Mouse (Mus musculus): ENCODE results near the gene Actg1. TPM values are rescaled to one million over a fixed set of nuclear protein-coding genes. Genes with fewer than 3 reads are reported as not detected.
A peak's percentile ranks its signal among the peaks of the same experiment; 100 is the strongest.

The Actg1 gene
- polyA plus RNA-seq, 1 experiment from 2014 or later, result 545 TPM

DNA sequence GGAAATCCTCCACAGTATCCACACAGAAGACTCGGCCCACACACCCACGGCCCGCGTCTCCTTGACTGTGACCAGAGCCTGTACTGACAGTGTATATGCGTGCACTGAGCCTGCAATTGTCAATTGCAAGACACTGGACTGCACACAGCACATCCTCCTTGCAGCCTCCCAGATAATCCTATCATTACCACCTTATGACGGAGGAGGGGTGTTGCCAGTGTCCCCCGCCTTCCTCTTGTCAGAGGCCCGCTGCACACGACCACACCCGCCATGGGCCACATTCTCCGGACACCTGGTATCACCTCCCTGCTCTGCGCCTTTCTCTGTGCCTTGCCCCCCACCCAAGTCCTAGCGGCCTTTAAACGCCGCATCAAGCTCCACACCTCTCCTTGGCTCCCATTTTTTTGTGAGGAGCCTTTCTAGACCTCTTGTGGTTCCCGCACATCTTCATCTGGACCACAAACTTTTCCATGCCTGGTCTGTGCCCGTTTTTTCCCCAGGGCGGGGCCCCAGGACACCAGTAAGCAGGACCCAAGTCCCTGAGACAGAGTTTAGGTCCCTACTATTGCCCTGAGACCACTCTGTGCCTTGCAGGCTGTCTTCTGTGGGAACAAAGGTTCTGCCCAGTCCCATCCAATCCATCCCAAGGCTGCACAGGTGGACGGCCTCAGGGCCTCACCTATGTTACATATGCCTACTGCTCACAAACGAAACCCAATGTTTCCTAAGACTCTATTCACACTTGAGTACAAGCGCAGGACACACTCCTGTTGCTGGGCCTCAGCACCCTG, 44.6 kb downstream of the Actg1 start:
- Histone ChIP-seq H3K27me3 (ENCODE audit: control insufficient read depth, insufficient read depth, low read depth, low read length) (peaks cover 8% of the 10 kb centered on the region), H3K4me2 (ENCODE audit: low read depth, low read length) (peak overlapping the region; percentile 85), H3K36me3 (ENCODE audit: control insufficient read depth, insufficient read depth) (no peaks in the 10 kb centered on the region), H3K4me3 (ENCODE audit: low read depth, low read length) (peak overlapping the region; percentile 66), H3K27ac (ENCODE audit: low read length) (peak overlapping the region; percentile 85), H3K9me3 (replicated peaks; ENCODE audit: control insufficient read depth, low read length) (no peaks in the 10 kb centered on the region), H3K9ac (ENCODE audit: low read depth, low read length) (peak overlapping the region; percentile 77), H3K4me1 (ENCODE audit: control insufficient read depth, low read depth, low read length) (peaks cover 74% of the 10 kb centered on the region)
- ATAC-seq (ENCODE audit: low read depth), result peak; percentile 74
- WGBS (ENCODE audit: insufficient replicate concordance), result 31% methylated on average over 21 of the region's 21 CpGs

GRCm38 (mm10) chr11:120303119-120303518, 45.2 kb downstream of the Actg1 start:
- peaks cover 5% of the 10 kb centered on the region for H3K27me3 ChIP-seq (ENCODE audit: control insufficient read depth, insufficient read depth, low read depth, low read length)
- ATAC-seq (ENCODE audit: low read depth), result no peak
- peak overlapping the region; percentile 82 for H3K27ac ChIP-seq (ENCODE audit: low read length)
- H3K9me3 ChIP-seq (replicated peaks; ENCODE audit: control insufficient read depth, low read length), result no peaks in the 10 kb centered on the region
- H3K4me1 ChIP-seq (ENCODE audit: control insufficient read depth, low read depth, low read length), result peaks cover 74% of the 10 kb centered on the region
- peak overlapping the region; percentile 66 for H3K4me3 ChIP-seq (ENCODE audit: low read depth, low read length)
- WGBS (ENCODE audit: insufficient replicate concordance), result 72% methylated on average over 9 of the region's 9 CpGs
- no peaks in the 10 kb centered on the region for H3K36me3 ChIP-seq (ENCODE audit: control insufficient read depth, insufficient read depth)
- H3K4me2 ChIP-seq (ENCODE audit: low read depth, low read length), result peak overlapping the region; percentile 85
- H3K9ac ChIP-seq (ENCODE audit: low read depth, low read length), result peak overlapping the region; percentile 21

GRCm38 (mm10) chr11:120299484-120299883, 48.9 kb downstream of the Actg1 start:
- no peaks in the 10 kb centered on the region for H3K9me3 ChIP-seq (replicated peaks; ENCODE audit: control insufficient read depth, low read length)
- H3K27ac ChIP-seq (ENCODE audit: low read length), result no peak overlapping the region; the same call in 1 of the 2 replicates
- H3K4me2 ChIP-seq (ENCODE audit: low read depth, low read length), result no peak overlapping the region
- H3K27me3 ChIP-seq (ENCODE audit: control insufficient read depth, insufficient read depth, low read depth, low read length), result no peaks in the 10 kb centered on the region
- H3K36me3 ChIP-seq (ENCODE audit: control insufficient read depth, insufficient read depth), result no peaks in the 10 kb centered on the region
- peak overlapping the region; percentile 25; the same call in 1 of the 2 replicates for H3K9ac ChIP-seq (ENCODE audit: low read depth, low read length)
- H3K4me3 ChIP-seq (ENCODE audit: low read depth, low read length), result no peak overlapping the region
- H3K4me1 ChIP-seq (ENCODE audit: control insufficient read depth, low read depth, low read length), result peaks cover 50% of the 10 kb centered on the region
- ATAC-seq (ENCODE audit: low read depth), result no peak
- WGBS (ENCODE audit: insufficient replicate concordance), result 16% methylated on average over 5 of the region's 5 CpGs

DNA sequence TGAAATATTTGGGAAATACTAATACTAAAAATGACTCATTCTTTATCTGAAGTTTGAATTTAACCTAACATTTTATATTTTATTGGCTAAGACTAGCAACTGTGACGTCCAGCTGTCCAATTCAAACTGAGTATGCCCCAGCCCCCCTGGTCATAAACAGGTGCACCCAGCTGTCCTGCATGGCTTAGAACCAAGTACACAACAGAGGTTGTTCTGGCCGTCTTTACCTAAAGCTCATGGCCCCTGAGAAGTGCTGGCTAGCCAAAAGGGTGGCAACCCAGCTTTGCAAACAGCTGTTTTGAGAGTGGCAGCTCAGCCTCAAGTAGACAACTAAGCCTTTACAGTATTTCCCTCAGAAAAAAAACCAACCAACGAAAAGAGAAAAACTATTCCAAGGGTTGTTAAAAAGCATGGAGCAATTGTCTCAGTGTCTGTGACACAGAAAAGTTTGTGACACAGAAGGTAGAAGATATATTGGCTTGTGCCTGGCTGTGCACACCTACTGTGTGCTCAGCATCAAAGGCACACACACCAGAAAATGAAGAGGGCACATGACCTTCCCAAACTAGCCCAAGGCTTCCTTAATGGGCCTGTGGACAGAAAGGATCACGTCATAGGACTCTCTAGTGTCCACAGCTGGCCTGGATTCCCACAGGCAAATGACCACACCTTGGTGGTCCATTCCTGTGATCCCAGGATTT, 49.8 kb downstream of the Actg1 start:
- no peak for ATAC-seq (ENCODE audit: low read depth)
- no peak overlapping the region for H3K9ac ChIP-seq (ENCODE audit: low read depth, low read length)
- no peak overlapping the region for H3K27ac ChIP-seq (ENCODE audit: low read length)
- WGBS (ENCODE audit: insufficient replicate concordance), result 75% methylated on average over 4 of the region's 4 CpGs
- no peaks in the 10 kb centered on the region for H3K9me3 ChIP-seq (replicated peaks; ENCODE audit: control insufficient read depth, low read length)
- H3K4me1 ChIP-seq (ENCODE audit: control insufficient read depth, low read depth, low read length), result peaks cover 43% of the 10 kb centered on the region
- no peak overlapping the region for H3K4me2 ChIP-seq (ENCODE audit: low read depth, low read length)
- no peak overlapping the region for H3K4me3 ChIP-seq (ENCODE audit: low read depth, low read length)
- H3K36me3 ChIP-seq (ENCODE audit: control insufficient read depth, insufficient read depth), result no peaks in the 10 kb centered on the region
- H3K27me3 ChIP-seq (ENCODE audit: control insufficient read depth, insufficient read depth, low read depth, low read length), result no peaks in the 10 kb centered on the region

GRCm38 (mm10) chr11:120297767-120298166, 50.6 kb downstream of the Actg1 start:
- no peaks in the 10 kb centered on the region for H3K27me3 ChIP-seq (ENCODE audit: control insufficient read depth, insufficient read depth, low read depth, low read length)
- peaks cover 35% of the 10 kb centered on the region for H3K4me1 ChIP-seq (ENCODE audit: control insufficient read depth, low read depth, low read length)
- ATAC-seq (ENCODE audit: low read depth), result no peak
- no peak overlapping the region for H3K4me2 ChIP-seq (ENCODE audit: low read depth, low read length)
- no peaks in the 10 kb centered on the region for H3K9me3 ChIP-seq (replicated peaks; ENCODE audit: control insufficient read depth, low read length)
- H3K36me3 ChIP-seq (ENCODE audit: control insufficient read depth, insufficient read depth), result no peaks in the 10 kb centered on the region
- no peak overlapping the region for H3K4me3 ChIP-seq (ENCODE audit: low read depth, low read length)
- WGBS (ENCODE audit: insufficient replicate concordance), result 76% methylated on average over 7 of the region's 7 CpGs
- H3K9ac ChIP-seq (ENCODE audit: low read depth, low read length), result no peak overlapping the region
- no peak overlapping the region for H3K27ac ChIP-seq (ENCODE audit: low read length)

GRCm38 (mm10) chr11:120296305-120297144, 51.8 kb downstream of the Actg1 start:
- no peaks in the 10 kb centered on the region for H3K27me3 ChIP-seq (ENCODE audit: control insufficient read depth, insufficient read depth, low read depth, low read length)
- 64% methylated on average over 13 of the region's 13 CpGs for WGBS (ENCODE audit: insufficient replicate concordance)
- H3K9me3 ChIP-seq (replicated peaks; ENCODE audit: control insufficient read depth, low read length), result no peaks in the 10 kb centered on the region
- H3K36me3 ChIP-seq (ENCODE audit: control insufficient read depth, insufficient read depth), result no peaks in the 10 kb centered on the region
- H3K9ac ChIP-seq (ENCODE audit: low read depth, low read length), result no peak overlapping the region
- H3K4me3 ChIP-seq (ENCODE audit: low read depth, low read length), result no peak overlapping the region
- no peak overlapping the region for H3K4me2 ChIP-seq (ENCODE audit: low read depth, low read length)
- H3K4me1 ChIP-seq (ENCODE audit: control insufficient read depth, low read depth, low read length), result peaks cover 24% of the 10 kb centered on the region
- no peak overlapping the region for H3K27ac ChIP-seq (ENCODE audit: low read length)
- no peak for ATAC-seq (ENCODE audit: low read depth)

Small RNAs within 50 kb of the gene (microRNA-seq; reads per million reads assigned to microRNA genes)
- not detected for gene Gm23419
- gene Mir6935, result not detected

Other genes starting within 250 kb of the Actg1 start
- 6.3 and 7.2 TPM in 2 replicates for gene Tepsin, start 249.8 kb downstream of the Actg1 start, polyA plus RNA-seq (2015; fragmentation: Nextera tagmentation; extraction: Ambion mirVana)
- 36.3 and 45.3 TPM in 2 replicates for gene Ndufaf8, start 249.6 kb downstream of the Actg1 start, polyA plus RNA-seq (2015; fragmentation: Nextera tagmentation; extraction: Ambion mirVana)
- gene Slc38a10, start 197.2 kb downstream of the Actg1 start, polyA plus RNA-seq (2015; fragmentation: Nextera tagmentation; extraction: Ambion mirVana), result 36.6 and 42.0 TPM in 2 replicates
- gene Bahcc1, start 115.6 kb downstream of the Actg1 start, polyA plus RNA-seq (2015; fragmentation: Nextera tagmentation; extraction: Ambion mirVana), result 0.84 TPM in 2 replicates
- not detected in 2 replicates for gene Fscn2, start 13.0 kb upstream of the Actg1 start, polyA plus RNA-seq (2015; fragmentation: Nextera tagmentation; extraction: Ambion mirVana)
- gene Faap100, start 30.2 kb upstream of the Actg1 start, polyA plus RNA-seq (2015; fragmentation: Nextera tagmentation; extraction: Ambion mirVana), result 6.0 and 6.5 TPM in 2 replicates
- gene Nploc4, start 89.2 kb upstream of the Actg1 start, polyA plus RNA-seq (2015; fragmentation: Nextera tagmentation; extraction: Ambion mirVana), result 18.5 and 19.0 TPM in 2 replicates
- gene Tspan10, start 94.1 kb upstream of the Actg1 start, polyA plus RNA-seq (2015; fragmentation: Nextera tagmentation; extraction: Ambion mirVana), result not detected in 2 replicates
- gene Pde6g, start 105.0 kb upstream of the Actg1 start, polyA plus RNA-seq (2015; fragmentation: Nextera tagmentation; extraction: Ambion mirVana), result 0.09 and 0.13 TPM in 2 replicates
- 9.1 and 9.3 TPM in 2 replicates for gene Oxld1, start 109.5 kb upstream of the Actg1 start, polyA plus RNA-seq (2015; fragmentation: Nextera tagmentation; extraction: Ambion mirVana)
- gene Ccdc137, start 109.6 kb upstream of the Actg1 start, polyA plus RNA-seq (2015; fragmentation: Nextera tagmentation; extraction: Ambion mirVana), result 15.0 and 15.2 TPM in 2 replicates
- 12.4 and 12.5 TPM in 2 replicates for gene Arl16, start 119.1 kb upstream of the Actg1 start, polyA plus RNA-seq (2015; fragmentation: Nextera tagmentation; extraction: Ambion mirVana)
- gene Mrpl12, start 136.1 kb upstream of the Actg1 start, polyA plus RNA-seq (2015; fragmentation: Nextera tagmentation; extraction: Ambion mirVana), result 81.5 and 83.1 TPM in 2 replicates
- 37.0 and 38.9 TPM in 2 replicates for gene Slc25a10, start 143.3 kb upstream of the Actg1 start, polyA plus RNA-seq (2015; fragmentation: Nextera tagmentation; extraction: Ambion mirVana)
- 18.7 and 20.7 TPM in 2 replicates for gene Gcgr, start 182.2 kb upstream of the Actg1 start, polyA plus RNA-seq (2015; fragmentation: Nextera tagmentation; extraction: Ambion mirVana)
- 38.5 and 39.1 TPM in 2 replicates for gene Mcrip1, start 201.2 kb upstream of the Actg1 start, polyA plus RNA-seq (2015; fragmentation: Nextera tagmentation; extraction: Ambion mirVana)
- gene Ppp1r27, start 202.6 kb upstream of the Actg1 start, polyA plus RNA-seq (2015; fragmentation: Nextera tagmentation; extraction: Ambion mirVana), result 0.20 and 1.2 TPM in 2 replicates
- gene P4hb, start 224.7 kb upstream of the Actg1 start, polyA plus RNA-seq (2015; fragmentation: Nextera tagmentation; extraction: Ambion mirVana), result 793 and 897 TPM in 2 replicates
- gene Arhgdia, start 233.1 kb upstream of the Actg1 start, polyA plus RNA-seq (2015; fragmentation: Nextera tagmentation; extraction: Ambion mirVana), result 201 and 205 TPM in 2 replicates
- gene Alyref, start 249.8 kb upstream of the Actg1 start, polyA plus RNA-seq (2015; fragmentation: Nextera tagmentation; extraction: Ambion mirVana), result 52.4 and 87.2 TPM in 2 replicates
- 66.8 and 67.8 TPM in 2 replicates for gene Anapc11, start 249.9 kb upstream of the Actg1 start, polyA plus RNA-seq (2015; fragmentation: Nextera tagmentation; extraction: Ambion mirVana)